Mouse (Mus musculus): ENCODE results near the gene 1700017D01Rik.
"Not testable (repeated sequence)": the region's sequence is repeated elsewhere in the genome, so short reads cannot be mapped to it uniquely, and the experiment has no call there.

The 1700017D01Rik gene

GRCm38 (mm10) chr19:11130776-11131175 lies at the start of gene 1700017D01Rik:
TSS of gene 1700017D01Rik (minus strand) at chr19:11130876.
- DNase-seq, result not testable (repeated sequence)

GRCm38 (mm10) chr19:11177464-11177863 lies 46.8 kb upstream of the 1700017D01Rik start:
- DNase-seq, result no peak

- DNase-seq, result peak; percentile 24 to 40
Measured at GRCm38 (mm10) chr19:11165172-11165571, 34.5 kb upstream of the 1700017D01Rik start, which contains the start of gene 1700025F22Rik. TSS of gene 1700025F22Rik (minus strand) at chr19:11165320.

- DNase-seq, result not testable (repeated sequence)
Measured at GRCm38 (mm10) chr19:11157890-11158289, 27.2 kb upstream of the 1700017D01Rik start.

GRCm38 (mm10) chr19:11135336-11135735 lies 4.7 kb upstream of the 1700017D01Rik start:
- no peak for DNase-seq

GRCm38 (mm10) chr19:11134852-11135251 lies 4.2 kb upstream of the 1700017D01Rik start:
- DNase-seq, result no peak

- no peak for DNase-seq
Measured at GRCm38 (mm10) chr19:11129702-11130101, 974 bp downstream of the 1700017D01Rik start.

- DNase-seq, result peak; percentile 33 to 35
Measured at GRCm38 (mm10) chr19:11121016-11121420, 9.7 kb downstream of the 1700017D01Rik start.

- DNase-seq, result no peak
Measured at GRCm38 (mm10) chr19:11119338-11119737, 11.3 kb downstream of the 1700017D01Rik start.

GRCm38 (mm10) chr19:11107746-11108145 lies 22.9 kb downstream of the 1700017D01Rik start:
- peak in 1 of 2 experiments; percentile 33 for DNase-seq

GRCm38 (mm10) chr19:11101880-11102279 lies 28.8 kb downstream of the 1700017D01Rik start:
- no peak for DNase-seq

GRCm38 (mm10) chr19:11098401-11098800 lies 32.3 kb downstream of the 1700017D01Rik start:
- no peak for DNase-seq

GRCm38 (mm10) chr19:11092131-11092530 lies 38.5 kb downstream of the 1700017D01Rik start:
- DNase-seq, result not testable (repeated sequence)

GRCm38 (mm10) chr19:11080934-11081333 lies 49.7 kb downstream of the 1700017D01Rik start, which contains the start of gene Ms4a8a:
TSS of gene Ms4a8a (minus strand) at chr19:11081102.
- no peak for DNase-seq

- DNase-seq, result no peak
Measured at GRCm38 (mm10) chr19:11070364-11070763, 60.3 kb downstream of the 1700017D01Rik start.

GRCm38 (mm10) chr19:11065202-11065875 lies 65.3 kb downstream of the 1700017D01Rik start:
- peak in 1 of 2 experiments; percentile 15 for DNase-seq

GRCm38 (mm10) chr19:11060900-11061299 lies 69.8 kb downstream of the 1700017D01Rik start:
- no peak for DNase-seq

GRCm38 (mm10) chr19:11059967-11060366 lies 70.7 kb downstream of the 1700017D01Rik start:
- no peak for DNase-seq

GRCm38 (mm10) chr19:11055700-11056099 lies 75.0 kb downstream of the 1700017D01Rik start:
- not testable (repeated sequence) for DNase-seq

- DNase-seq, result no peak
Measured at GRCm38 (mm10) chr19:11053277-11053676, 77.4 kb downstream of the 1700017D01Rik start.

- DNase-seq, result no peak
Measured at GRCm38 (mm10) chr19:11052877-11053276, 77.8 kb downstream of the 1700017D01Rik start.

GRCm38 (mm10) chr19:11050286-11050685 lies 80.4 kb downstream of the 1700017D01Rik start:
- no peak for DNase-seq

- no peak for DNase-seq
Measured at GRCm38 (mm10) chr19:11049426-11049825, 81.2 kb downstream of the 1700017D01Rik start.

GRCm38 (mm10) chr19:11048503-11048902 lies 82.2 kb downstream of the 1700017D01Rik start:
- no peak for DNase-seq

- peak in 1 of 2 experiments; percentile 13 for DNase-seq
Measured at GRCm38 (mm10) chr19:11048009-11048408, 82.7 kb downstream of the 1700017D01Rik start.

Data from lung, postnatal 4 days (tissue).